Mouse (Mus musculus): ENCODE data around the gene Carmil3.

DNA sequence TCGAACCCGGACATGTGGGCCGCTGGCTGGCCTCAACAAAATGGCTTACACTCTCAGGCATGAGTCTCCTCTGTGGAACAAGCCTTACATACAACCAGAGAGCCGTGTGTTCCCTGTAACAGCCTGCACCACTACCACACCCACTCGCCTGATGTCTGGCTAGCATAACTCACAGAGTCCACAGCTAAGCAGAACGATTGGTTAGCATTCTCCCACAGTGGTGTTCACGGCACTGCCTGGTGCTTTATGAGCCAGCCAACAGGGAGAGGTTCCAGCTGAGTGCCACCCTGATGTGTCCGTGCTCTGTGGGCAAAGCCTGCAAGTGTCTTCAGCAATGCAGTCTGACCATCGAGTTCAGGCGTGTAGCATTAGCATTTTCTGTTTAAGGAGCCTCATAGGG, 30.2 kb upstream of the Carmil3 start:
- TF ChIP-seq CTCF (IDR thresholded peaks at IDR 0.05; ENCODE audit: borderline replicate concordance, extremely low read depth, insufficient read depth, insufficient read length) (no peak), POLR2A (IDR thresholded peaks at IDR 0.05; ENCODE audit: borderline replicate concordance, extremely low read depth, insufficient read depth, insufficient read length, poor library complexity, severe bottlenecking) (no peak)
